Mouse (Mus musculus) forebrain, embryonic 13.5 days (tissue): ENCODE results near the gene Antxr1. TPM values are rescaled to one million over a fixed set of nuclear protein-coding genes. Genes with fewer than 3 reads are reported as not detected.
A peak's percentile ranks its signal among the peaks of the same experiment; 100 is the strongest.

Experiments
- ATAC-seq: fragments of 200-750 bp; cut with Nextera tagmentation; 2 replicates; pipeline ENCODE4 v1.8.0; 2017
- H3K27ac ChIP-seq: fragments of 300-500 bp; sonication (generic); 2 replicates; pipeline ENCODE4 v1.5.1; 2015; ENCODE audit warnings: inconsistent platforms, mild to moderate bottlenecking, moderate library complexity
- H3K27me3 ChIP-seq: fragments of 300-500 bp; sonication (generic); 2 replicates; pipeline ENCODE4 v1.6.1; 2015; ENCODE audit warnings: mild to moderate bottlenecking, inconsistent platforms
- H3K36me3 ChIP-seq: fragments of 300-500 bp; sonication (generic); 2 replicates; pipeline ENCODE4 v1.6.1; 2015; ENCODE audit warnings: mild to moderate bottlenecking, inconsistent platforms; ENCODE audit not compliant: poor library complexity, severe bottlenecking
- H3K4me1 ChIP-seq: fragments of 300-500 bp; sonication (generic); 2 replicates; pipeline ENCODE4 v1.6.1; 2015; ENCODE audit warnings: inconsistent platforms
- H3K4me2 ChIP-seq: fragments of 300-500 bp; sonication (generic); 2 replicates; pipeline ENCODE4 v1.6.1; 2015; ENCODE audit warnings: inconsistent platforms, mild to moderate bottlenecking, moderate library complexity
- H3K4me3 ChIP-seq: fragments of 300-500 bp; sonication (generic); 2 replicates; pipeline ENCODE4 v1.5.1; 2015; ENCODE audit warnings: mild to moderate bottlenecking, inconsistent platforms
- H3K9ac ChIP-seq: fragments of 300-500 bp; sonication (generic); 2 replicates; pipeline ENCODE4 v1.6.1; 2015; ENCODE audit warnings: mild to moderate bottlenecking, inconsistent platforms
- H3K9me3 ChIP-seq: fragments of 300-500 bp; sonication (generic); replicated peaks from 2 replicates; pipeline ENCODE4 v1.6.1; 2016; ENCODE audit warnings: inconsistent platforms
- WGBS: fragments of 180-500 bp; shearing (Covaris S2); methylation state at CpG from one replicate; pipeline ENCODE4 v1.1.7; 2015; 5-methylcytosine and 5-hydroxymethylcytosine counted together
- polyA plus RNA-seq: library from polyadenylated mRNA; unstranded; fragments of >200 nt; fragmentation: Nextera tagmentation; extraction: Ambion mirVana; gene quantifications from 2 replicates; pipeline ENCODE4 v1.2.1, GENCODE M21; 2015

The Antxr1 gene
- polyA plus RNA-seq, 1 experiment from 2014 or later = 2.7 TPM

DNA sequence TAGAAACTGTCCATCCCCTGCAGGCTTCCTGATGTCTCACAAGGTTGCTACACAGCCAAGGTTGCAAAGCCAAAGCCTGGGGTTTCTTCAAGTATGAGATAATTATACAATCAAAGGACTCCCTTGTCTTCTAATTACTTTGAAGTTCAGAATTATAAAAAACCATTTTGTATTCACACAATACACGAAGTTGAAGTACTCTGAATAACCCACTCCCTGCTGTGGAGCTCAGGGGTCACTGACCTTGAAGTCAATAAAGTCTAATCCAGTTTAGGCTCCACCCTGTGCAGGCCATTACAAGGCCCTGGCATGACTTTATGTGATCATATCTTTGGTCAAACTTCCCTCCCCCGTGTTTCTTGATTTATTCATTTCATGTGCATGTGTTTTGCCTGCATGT lies 73.0 kb downstream of the Antxr1 start:
- Histone ChIP-seq H3K9me3 (no peaks in the 10 kb centered on the region), H3K9ac (no peak overlapping the region), H3K4me2 (no peak overlapping the region), H3K36me3 (no peaks in the 10 kb centered on the region), H3K4me3 (no peak overlapping the region), H3K4me1 (peaks cover 20% of the 10 kb centered on the region), H3K27ac (no peak overlapping the region), H3K27me3 (no peaks in the 10 kb centered on the region)
- 44% methylated on average over 2 of the region's 2 CpGs for WGBS
- ATAC-seq = no peak

- 36% methylated on average over 5 of the region's 5 CpGs for WGBS
- ATAC-seq = 0 out of 2 replicates have a peak, but pooled peaks have one; percentile 51
- 0 out of 2 replicates have a peak overlapping the region, but pooled peaks have one; percentile 37 for H3K27ac ChIP-seq
These were observed 76.6 kb downstream of the Antxr1 start for GRCm38 (mm10) chr6:87258976-87259375.

DNA sequence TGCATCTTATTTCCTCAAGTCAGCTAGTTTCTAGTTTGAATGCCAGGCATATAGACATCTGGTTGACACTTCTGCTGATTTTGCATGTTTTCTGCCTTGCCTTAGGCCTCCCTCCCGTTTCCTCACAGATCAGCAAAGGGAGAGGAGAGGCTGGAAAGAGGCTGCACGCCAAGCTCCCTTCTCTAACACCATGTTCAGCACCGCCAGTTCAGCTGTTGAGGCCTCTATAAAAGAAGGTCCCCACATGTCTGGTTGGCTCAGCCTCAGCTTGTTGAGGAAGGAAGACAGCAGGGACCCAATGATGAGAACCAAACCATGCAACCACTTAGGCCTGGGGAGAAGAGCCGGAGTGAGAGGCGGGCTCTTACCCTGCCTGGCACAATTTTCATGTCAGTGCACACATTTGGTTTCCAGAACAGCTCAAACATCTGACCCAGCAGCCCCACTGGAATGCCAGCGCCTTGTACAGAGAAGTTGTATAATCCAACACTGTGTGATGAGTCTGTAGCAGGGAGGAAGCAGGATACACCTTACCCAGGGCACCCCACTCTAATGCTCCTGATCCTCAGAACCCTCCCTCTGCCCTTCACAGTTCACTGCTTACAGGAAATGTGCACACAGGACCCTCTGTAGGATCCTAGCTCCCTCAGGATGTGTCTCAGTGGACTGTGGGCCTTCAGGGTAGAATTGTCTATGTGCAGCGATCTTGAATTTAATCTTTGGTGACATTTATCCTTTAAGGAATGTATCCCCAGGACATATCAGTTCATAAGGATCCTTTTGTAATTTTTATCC lies 77.4 kb downstream of the Antxr1 start:
- Histone ChIP-seq H3K4me3 (no peak overlapping the region), H3K9me3 (no peaks in the 10 kb centered on the region), H3K27ac (peak overlapping the region; percentile 37; the same call in 1 of the 2 replicates), H3K27me3 (no peaks in the 10 kb centered on the region), H3K4me1 (peaks cover 20% of the 10 kb centered on the region), H3K4me2 (no peak overlapping the region), H3K9ac (no peak overlapping the region), H3K36me3 (no peaks in the 10 kb centered on the region)
- 72% methylated on average over 7 of the region's 7 CpGs for WGBS
- peak; percentile 48; the same call in 1 of the 2 replicates for ATAC-seq

More at GRCm38 (mm10) chr6:87258976-87259375, 76.6 kb downstream of the Antxr1 start:
- Histone ChIP-seq H3K27me3 (no peaks in the 10 kb centered on the region), H3K9ac (no peak overlapping the region), H3K9me3 (no peaks in the 10 kb centered on the region), H3K4me1 (peaks cover 20% of the 10 kb centered on the region), H3K4me3 (no peak overlapping the region), H3K36me3 (no peaks in the 10 kb centered on the region), H3K4me2 (no peak overlapping the region)

GRCm38 (mm10) chr6:87257471-87257870 lies 78.2 kb downstream of the Antxr1 start:
- ATAC-seq = no peak
- H3K27me3 ChIP-seq = no peaks in the 10 kb centered on the region
- peaks cover 20% of the 10 kb centered on the region for H3K4me1 ChIP-seq
- H3K9ac ChIP-seq = no peak overlapping the region
- no peaks in the 10 kb centered on the region for H3K36me3 ChIP-seq
- no peak overlapping the region for H3K4me2 ChIP-seq
- no peaks in the 10 kb centered on the region for H3K9me3 ChIP-seq
- WGBS = 90% methylated on average over 4 of the region's 4 CpGs
- H3K4me3 ChIP-seq = no peak overlapping the region
- H3K27ac ChIP-seq = no peak overlapping the region

DNA sequence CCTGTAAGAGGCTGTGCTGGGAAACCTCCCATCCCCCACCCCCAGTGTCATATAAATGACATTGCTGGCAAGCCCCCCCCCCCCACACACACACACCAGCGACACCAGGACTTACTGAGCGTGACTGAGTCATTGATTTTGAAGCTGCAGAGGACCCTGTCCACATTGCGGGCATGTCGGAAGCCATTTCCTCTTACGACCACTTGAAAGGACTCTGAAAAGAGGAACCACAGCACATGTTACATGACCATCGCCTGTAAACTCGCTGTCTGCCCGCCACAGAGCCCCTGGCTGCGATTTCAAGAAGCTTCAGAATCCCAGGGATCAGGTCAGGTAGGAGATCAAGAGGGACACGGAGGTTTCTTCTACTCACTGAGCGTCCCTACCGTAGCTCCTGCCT lies 80.0 kb downstream of the Antxr1 start:
- peaks cover 30% of the 10 kb centered on the region for H3K4me1 ChIP-seq
- WGBS = 90% methylated on average over 12 of the region's 12 CpGs
- H3K9me3 ChIP-seq = no peaks in the 10 kb centered on the region
- no peak overlapping the region for H3K9ac ChIP-seq
- no peak overlapping the region for H3K27ac ChIP-seq
- ATAC-seq = no peak
- no peak overlapping the region for H3K4me2 ChIP-seq
- no peaks in the 10 kb centered on the region for H3K27me3 ChIP-seq
- no peak overlapping the region for H3K4me3 ChIP-seq
- no peaks in the 10 kb centered on the region for H3K36me3 ChIP-seq

- ATAC-seq = no peak
- no peaks in the 10 kb centered on the region for H3K27me3 ChIP-seq
- H3K9me3 ChIP-seq = no peaks in the 10 kb centered on the region
- H3K4me3 ChIP-seq = no peak overlapping the region
- 26% methylated on average over 7 of the region's 7 CpGs for WGBS
- no peak overlapping the region for H3K9ac ChIP-seq
- no peaks in the 10 kb centered on the region for H3K36me3 ChIP-seq
- H3K4me1 ChIP-seq = peaks cover 35% of the 10 kb centered on the region
- H3K4me2 ChIP-seq = no peak overlapping the region
- H3K27ac ChIP-seq = no peak overlapping the region
These were observed 80.9 kb downstream of the Antxr1 start for GRCm38 (mm10) chr6:87254756-87255155.

DNA sequence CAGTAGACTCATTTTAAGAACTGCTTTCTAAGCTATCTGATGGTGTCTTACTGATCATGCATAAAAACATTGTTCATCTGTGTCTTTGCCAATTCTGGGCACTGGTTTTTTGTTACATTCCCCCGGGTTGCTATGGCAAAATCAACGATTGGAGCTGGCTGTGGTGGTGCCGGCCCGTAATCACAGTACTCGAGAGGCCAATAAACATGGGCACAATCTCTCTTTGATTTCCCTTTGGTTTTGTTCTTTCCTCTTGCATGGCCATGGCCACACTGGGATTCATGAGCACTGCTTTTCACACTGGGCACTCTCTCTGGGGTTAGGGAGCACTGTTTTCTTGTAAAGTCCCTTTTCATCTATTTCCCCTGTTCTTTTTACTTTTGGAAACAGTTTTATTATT lies 83.9 kb downstream of the Antxr1 start:
- Histone ChIP-seq H3K9me3 (no peaks in the 10 kb centered on the region), H3K9ac (no peak overlapping the region), H3K4me3 (no peak overlapping the region), H3K4me2 (no peak overlapping the region), H3K4me1 (peaks cover 15% of the 10 kb centered on the region; the same call in 1 of the 2 replicates), H3K36me3 (no peaks in the 10 kb centered on the region), H3K27ac (no peak overlapping the region), H3K27me3 (no peaks in the 10 kb centered on the region)
- ATAC-seq = no peak
- 44% methylated on average over 5 of the region's 5 CpGs for WGBS

GRCm38 (mm10) chr6:87250701-87251100 lies 84.9 kb downstream of the Antxr1 start:
- Histone ChIP-seq H3K4me1 (peaks cover 15% of the 10 kb centered on the region; the same call in 1 of the 2 replicates), H3K4me2 (no peak overlapping the region), H3K4me3 (no peak overlapping the region), H3K36me3 (no peaks in the 10 kb centered on the region), H3K9ac (no peak overlapping the region), H3K9me3 (no peaks in the 10 kb centered on the region), H3K27ac (no peak overlapping the region), H3K27me3 (no peaks in the 10 kb centered on the region)
- no peak for ATAC-seq
- WGBS = 84% methylated on average over 3 of the region's 3 CpGs

DNA sequence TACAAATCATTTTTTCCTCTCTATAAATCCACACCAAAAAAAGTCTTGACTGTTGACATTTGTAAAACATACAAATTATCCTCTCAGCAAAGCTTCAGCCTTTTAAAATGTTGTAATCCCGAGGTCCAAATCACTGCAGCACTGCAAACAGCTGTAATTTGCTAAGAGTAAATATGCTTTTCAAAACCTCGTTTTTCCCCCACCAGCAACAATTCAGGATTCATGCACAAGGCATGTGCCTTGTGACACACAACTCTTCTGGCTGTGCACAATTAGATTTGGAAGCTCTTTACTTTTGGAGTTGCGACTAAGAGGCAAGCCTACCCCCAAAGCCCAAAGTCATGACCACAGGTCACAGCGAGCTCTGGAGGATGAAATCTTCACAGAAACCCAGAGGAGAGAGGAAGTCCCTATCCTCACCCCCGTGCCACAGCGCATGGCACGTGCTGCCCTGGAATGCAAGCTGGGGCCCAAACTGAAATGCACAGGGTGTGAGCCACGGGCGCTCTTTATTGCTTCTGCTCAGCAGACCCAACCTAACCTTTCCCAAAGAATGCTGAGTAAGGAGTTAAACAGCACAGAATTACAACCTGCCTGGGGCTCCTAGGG lies 87.3 kb downstream of the Antxr1 start:
- Histone ChIP-seq H3K4me1 (peaks cover 19% of the 10 kb centered on the region; the same call in 1 of the 2 replicates), H3K9ac (no peak overlapping the region), H3K27me3 (no peaks in the 10 kb centered on the region), H3K9me3 (no peaks in the 10 kb centered on the region), H3K4me2 (no peak overlapping the region), H3K4me3 (no peak overlapping the region), H3K36me3 (no peaks in the 10 kb centered on the region), H3K27ac (no peak overlapping the region)
- no peak for ATAC-seq
- 85% methylated on average over 9 of the region's 9 CpGs for WGBS

GRCm38 (mm10) chr6:87244117-87245100 lies 91.2 kb downstream of the Antxr1 start:
- Histone ChIP-seq H3K9me3 (no peaks in the 10 kb centered on the region), H3K36me3 (0 out of 2 replicates have a peak, but pooled peaks cover 11% of the 10 kb centered on the region), H3K27me3 (no peaks in the 10 kb centered on the region), H3K4me3 (no peak overlapping the region), H3K4me2 (no peak overlapping the region), H3K4me1 (peaks cover 4% of the 10 kb centered on the region; the same call in 1 of the 2 replicates), H3K27ac (no peak overlapping the region), H3K9ac (no peak overlapping the region)
- WGBS = 53% methylated on average over 9 of the region's 9 CpGs
- ATAC-seq = 0 out of 2 replicates have a peak, but pooled peaks have one; percentile 43

- 77% methylated on average over 4 of the region's 4 CpGs for WGBS
- Histone ChIP-seq H3K9me3 (no peaks in the 10 kb centered on the region; the same call in 1 of the 2 replicates), H3K9ac (no peak overlapping the region), H3K27me3 (no peaks in the 10 kb centered on the region), H3K4me1 (no peaks in the 10 kb centered on the region), H3K4me2 (no peak overlapping the region), H3K36me3 (peaks cover 15% of the 10 kb centered on the region; the same call in 1 of the 2 replicates), H3K4me3 (no peak overlapping the region), H3K27ac (no peak overlapping the region)
- ATAC-seq = no peak
These were observed 98.4 kb downstream of the Antxr1 start for GRCm38 (mm10) chr6:87237260-87237659.
